Mouse (Mus musculus): ENCODE results near the gene Cacna1h. TPM values are rescaled to one million over a fixed set of nuclear protein-coding genes. Genes with fewer than 3 reads are reported as not detected.

The Cacna1h gene
- polyA plus RNA-seq, 1 experiment from 2014 or later, result 0.23 TPM

DNA sequence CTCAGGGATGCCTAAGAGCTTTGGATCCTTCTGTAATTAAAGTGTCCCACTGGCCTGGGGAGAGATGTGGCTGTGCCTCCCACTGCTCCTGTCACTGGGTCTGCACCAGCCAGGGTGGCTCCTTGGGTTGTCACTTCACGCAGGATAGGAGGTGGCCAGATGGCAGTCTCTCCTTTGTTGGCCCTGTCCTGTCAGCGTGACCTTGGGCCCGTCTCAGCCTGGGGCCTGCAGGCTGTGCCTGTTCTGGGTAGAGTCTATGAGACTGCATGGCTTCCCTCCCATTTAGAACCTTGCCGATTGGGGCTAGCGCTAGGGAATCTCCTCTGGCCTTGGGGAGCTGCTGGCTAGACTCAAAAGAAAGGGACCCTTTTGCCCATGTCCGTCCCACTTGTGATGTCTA lies 34.7 kb upstream of the Cacna1h start:
- in situ Hi-C loops (cut with MboI; ENCODE audit: low pct_unique_long_range_greater_than_20kb), result no loop called here
- H3K27me3 ChIP-seq, result peaks cover 11% of the 10 kb centered on the region
- DNase-seq (ENCODE audit: low read depth, low spot score), result no peak
- TF ChIP-seq CTCF (IDR thresholded peaks at IDR 0.05), result no peak
- ChIA-PET POLR2A (interaction anchor here (1.2 kb wide), 1 partner anchor 35 kb away, joined by 4 read pairs; no protein-coding TSS in a partner anchor), CTCF (no interaction called here)
- ATAC-seq, result no peak

DNA sequence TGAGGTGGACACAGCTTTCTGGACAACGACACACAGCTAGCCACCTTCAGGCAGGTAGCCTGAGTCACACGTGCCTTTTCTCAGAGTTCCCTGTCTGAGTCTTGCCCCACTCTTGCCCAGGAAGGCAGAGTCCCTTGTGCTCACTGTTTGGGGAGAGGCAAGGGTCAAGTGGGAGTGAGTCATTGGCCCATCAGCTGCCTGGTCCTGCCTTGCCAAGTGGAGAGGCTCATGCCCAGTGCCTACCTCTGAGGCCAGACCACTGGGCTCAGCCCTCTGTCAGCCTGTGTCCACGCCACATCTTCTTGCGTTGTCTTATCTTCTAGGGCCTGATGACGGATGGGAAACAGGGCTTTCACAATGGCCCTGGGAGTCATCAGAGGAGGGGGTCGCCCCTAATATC lies 34.2 kb upstream of the Cacna1h start:
- H3K27me3 ChIP-seq, result peaks cover 11% of the 10 kb centered on the region
- ATAC-seq (no peak), DNase-seq (ENCODE audit: low read depth, low spot score) (no peak)
- in situ Hi-C loops (cut with MboI; ENCODE audit: low pct_unique_long_range_greater_than_20kb), result no loop called here
- ChIA-PET POLR2A (interaction anchor here (1.2 kb wide), 1 partner anchor 36 kb away, joined by 4 read pairs; no protein-coding TSS in a partner anchor), CTCF (no interaction called here)
- TF ChIP-seq CTCF (IDR thresholded peaks at IDR 0.05), result no peak

GRCm38 (mm10) chr17:25466257-25466656 lies 32.7 kb upstream of the Cacna1h start:
- ATAC-seq (no peak), DNase-seq (ENCODE audit: low read depth, low spot score) (no peak)
- no peak for TF ChIP-seq CTCF (IDR thresholded peaks at IDR 0.05)
- peaks cover 7% of the 10 kb centered on the region for H3K27me3 ChIP-seq
- in situ Hi-C loops (cut with MboI; ENCODE audit: low pct_unique_long_range_greater_than_20kb), result no loop called here
- ChIA-PET CTCF (no interaction called here), POLR2A (no interaction called here)

GRCm38 (mm10) chr17:25464091-25464490 lies 30.5 kb upstream of the Cacna1h start:
- in situ Hi-C loops (cut with MboI; ENCODE audit: low pct_unique_long_range_greater_than_20kb), result no loop called here
- peaks cover 7% of the 10 kb centered on the region for H3K27me3 ChIP-seq
- ATAC-seq (no peak), DNase-seq (ENCODE audit: low read depth, low spot score) (no peak)
- no peak for TF ChIP-seq CTCF (IDR thresholded peaks at IDR 0.05)
- ChIA-PET POLR2A (no interaction called here), CTCF (no interaction called here)

- ATAC-seq (no peak), DNase-seq (ENCODE audit: low read depth, low spot score) (no peak)
- ChIA-PET CTCF (no interaction called here), POLR2A (no interaction called here)
- peaks cover 7% of the 10 kb centered on the region for H3K27me3 ChIP-seq
- no peak for TF ChIP-seq CTCF (IDR thresholded peaks at IDR 0.05)
- in situ Hi-C loops (cut with MboI; ENCODE audit: low pct_unique_long_range_greater_than_20kb), result no loop called here
Observed at GRCm38 (mm10) chr17:25463326-25463945, 29.9 kb upstream of the Cacna1h start.

DNA sequence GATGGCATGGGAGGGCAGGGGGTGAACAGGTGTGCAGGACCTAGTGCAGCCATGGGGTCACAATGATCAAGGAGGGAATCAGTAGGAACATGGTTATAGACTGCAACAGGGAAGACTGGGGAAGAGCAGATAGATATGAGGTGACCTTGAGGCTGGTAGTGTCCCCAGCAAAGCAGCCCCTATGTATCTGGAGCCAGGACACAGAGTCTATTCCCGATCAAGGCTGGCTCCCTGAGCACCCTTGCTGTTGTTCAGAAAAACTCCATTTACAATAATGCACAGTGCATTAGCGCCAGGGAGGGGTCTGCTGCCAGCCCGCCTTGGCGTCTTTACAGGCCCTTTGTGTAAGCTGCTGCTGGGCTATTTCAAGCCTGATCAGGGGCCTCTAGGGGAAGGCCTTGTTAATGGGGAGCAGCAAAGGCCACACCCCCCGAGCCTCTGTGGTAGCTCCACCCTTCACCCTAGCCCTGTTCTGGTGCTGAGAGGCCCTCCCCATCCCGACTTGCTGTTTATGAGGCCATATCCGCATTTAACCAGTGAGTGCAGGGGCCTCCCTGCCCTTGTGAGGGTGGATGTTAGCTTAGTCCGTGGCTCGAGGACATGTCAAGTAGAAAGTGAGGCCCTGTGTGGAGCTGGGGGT lies 28.8 kb upstream of the Cacna1h start:
- H3K27me3 ChIP-seq, result peaks cover 11% of the 10 kb centered on the region
- TF ChIP-seq CTCF (IDR thresholded peaks at IDR 0.05), result no peak
- DNase-seq (ENCODE audit: low read depth, low spot score), result no peak
- CTCF ChIA-PET, result interaction anchor here (1.3 to 1.5 kb wide), 2 partner anchors 16 to 33 kb away, joined by 3 to 4 read pairs; no protein-coding TSS in a partner anchor
- no peak for ATAC-seq
- POLR2A ChIA-PET, result no interaction called here
- in situ Hi-C loops (cut with MboI; ENCODE audit: low pct_unique_long_range_greater_than_20kb), result no loop called here

- no peak for TF ChIP-seq CTCF (IDR thresholded peaks at IDR 0.05)
- ChIA-PET POLR2A (no interaction called here), CTCF (no interaction called here)
- DNase-seq (ENCODE audit: low read depth, low spot score) (no peak), ATAC-seq (peak; percentile 14)
- H3K27me3 ChIP-seq, result peaks cover 20% of the 10 kb centered on the region
- in situ Hi-C loops (cut with MboI; ENCODE audit: low pct_unique_long_range_greater_than_20kb), result loop anchor here (5.0 kb wide), 1 partner anchor 54 kb away; no protein-coding TSS in a partner anchor
Observed at GRCm38 (mm10) chr17:25456540-25456939, 23.0 kb upstream of the Cacna1h start.

DNA sequence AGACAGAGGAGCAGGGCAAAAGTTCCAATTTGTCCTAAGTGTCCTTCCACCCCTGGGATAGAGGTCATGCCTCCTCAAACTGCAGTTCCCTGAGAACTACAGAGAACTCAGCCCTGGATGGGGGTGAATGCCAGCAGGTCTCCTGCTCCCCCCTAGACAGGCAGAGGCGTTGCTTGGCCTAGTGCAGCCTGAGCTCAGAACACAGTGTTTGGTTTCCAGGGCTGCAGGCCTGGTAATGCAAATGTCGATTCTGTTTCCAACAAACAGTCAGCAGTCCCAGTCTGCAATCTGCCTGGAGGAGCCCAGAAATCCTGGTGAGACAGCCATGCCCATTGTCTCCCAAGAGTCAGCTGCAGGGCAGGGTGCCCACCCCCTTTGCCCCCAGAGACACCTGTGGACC lies 20.7 kb upstream of the Cacna1h start, which contains the start of gene Tekt4:
TSS of gene Tekt4 (plus strand) at position 344 of the 400 bp plus-strand sequence.
- DNase-seq (ENCODE audit: low read depth, low spot score) (no peak), ATAC-seq (no peak)
- in situ Hi-C loops (cut with MboI; ENCODE audit: low pct_unique_long_range_greater_than_20kb), result no loop called here
- ChIA-PET POLR2A (no interaction called here), CTCF (no interaction called here)
- peaks cover 27% of the 10 kb centered on the region for H3K27me3 ChIP-seq
- no peak for TF ChIP-seq CTCF (IDR thresholded peaks at IDR 0.05)

GRCm38 (mm10) chr17:25452246-25452965 lies 18.8 kb upstream of the Cacna1h start:
- ChIA-PET POLR2A (no interaction called here), CTCF (interaction anchor here (1.4 kb wide), 1 partner anchor 14 kb away, joined by 3 read pairs; no protein-coding TSS in a partner anchor)
- TF ChIP-seq CTCF (IDR thresholded peaks at IDR 0.05), result no peak
- ATAC-seq (no peak), DNase-seq (ENCODE audit: low read depth, low spot score) (no peak)
- H3K27me3 ChIP-seq, result peaks cover 24% of the 10 kb centered on the region
- in situ Hi-C loops (cut with MboI; ENCODE audit: low pct_unique_long_range_greater_than_20kb), result no loop called here

GRCm38 (mm10) chr17:25450329-25450728 lies 16.7 kb upstream of the Cacna1h start:
- in situ Hi-C loops (cut with MboI; ENCODE audit: low pct_unique_long_range_greater_than_20kb), result no loop called here
- TF ChIP-seq CTCF (IDR thresholded peaks at IDR 0.05), result no peak
- no peak for DNase-seq (ENCODE audit: low read depth, low spot score)

GRCm38 (mm10) chr17:25447865-25448264 lies 14.3 kb upstream of the Cacna1h start:
- CTCF ChIA-PET, result no interaction called here
- H3K27me3 ChIP-seq, result peaks cover 35% of the 10 kb centered on the region
- ATAC-seq (no peak), DNase-seq (ENCODE audit: low read depth, low spot score) (no peak)
- POLR2A ChIA-PET, result interaction anchor here (0.5 kb wide), 1 partner anchor 350 kb away, joined by 3 read pairs; no protein-coding TSS in a partner anchor
- TF ChIP-seq CTCF (IDR thresholded peaks at IDR 0.05), result no peak
- in situ Hi-C loops (cut with MboI; ENCODE audit: low pct_unique_long_range_greater_than_20kb), result no loop called here

More at GRCm38 (mm10) chr17:25450329-25450728, 16.7 kb upstream of the Cacna1h start:
- ChIA-PET POLR2A (interaction anchor here (0.6 kb wide), 1 partner anchor 188 kb away, joined by 3 read pairs; no protein-coding TSS in a partner anchor), CTCF (no interaction called here)
- no peak for ATAC-seq
- H3K27me3 ChIP-seq, result peaks cover 31% of the 10 kb centered on the region
